Mouse (Mus musculus): ENCODE data around the gene Xpa. TPM values are rescaled to one million over a fixed set of nuclear protein-coding genes. Genes with fewer than 3 reads are reported as not detected.

Xpa gene
- polyA plus RNA-seq, 1 experiment from 2014 or later = 22.0 TPM

DNA sequence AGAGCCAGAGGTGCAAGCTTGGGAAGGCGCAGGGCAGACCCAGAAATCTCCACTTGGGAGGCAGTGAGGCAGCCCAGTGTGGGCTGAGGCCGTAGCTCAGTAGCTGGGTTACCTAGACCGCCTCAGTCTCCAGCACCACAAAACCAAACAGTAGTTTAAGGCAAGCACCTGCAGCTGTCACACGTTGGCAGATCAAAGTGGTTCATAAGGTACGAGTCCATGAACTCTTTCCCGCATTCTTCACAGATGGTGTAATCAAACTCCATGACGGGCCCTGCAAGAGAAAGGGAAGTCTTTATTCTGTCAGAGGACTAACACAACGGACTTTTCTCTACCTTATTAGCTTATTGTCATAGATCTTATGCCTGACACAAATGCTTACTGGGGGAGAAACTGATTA lies 10.7 kb downstream of the Xpa start:
- Histone ChIP-seq H3K4me1 (no peaks in the 10 kb centered on the region), H3K27me3 (no peaks in the 10 kb centered on the region), H3K9me3 (no peaks in the 10 kb centered on the region), H3K27ac (no peak overlapping the region), H3K4me2 (no peak overlapping the region), H3K4me3 (no peak overlapping the region), H3K36me3 (peaks cover 77% of the 10 kb centered on the region), H3K9ac (no peak overlapping the region)
- ATAC-seq (ENCODE audit: insufficient number of reproducible peaks, low FRiP score, low TSS enrichment, low read depth) = no peak
- 50% methylated on average over 8 of the region's 8 CpGs for WGBS

DNA sequence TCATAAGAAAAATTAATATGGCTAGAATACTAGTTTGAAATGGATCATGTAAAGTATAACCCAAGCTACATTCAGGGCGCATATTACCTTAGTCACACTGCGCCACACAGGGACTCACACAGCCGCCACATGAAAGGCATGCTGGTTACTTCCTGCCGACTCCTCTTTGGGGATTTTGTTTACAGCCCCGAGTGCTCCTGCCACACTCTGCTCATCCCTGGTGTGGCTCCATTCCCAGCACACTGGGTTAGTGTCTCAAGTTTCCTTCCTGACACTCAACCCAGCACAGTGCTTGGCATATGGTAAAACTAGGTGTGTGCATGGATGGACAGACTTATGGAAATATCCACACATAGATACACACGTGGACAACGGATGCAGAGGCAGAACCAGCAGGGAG lies 13.9 kb downstream of the Xpa start:
- 79% methylated on average over 7 of the region's 7 CpGs for WGBS

GRCm38 (mm10) chr4:46181168-46181567 lies 14.9 kb downstream of the Xpa start:
- Histone ChIP-seq H3K36me3 (peaks cover 80% of the 10 kb centered on the region), H3K4me1 (no peaks in the 10 kb centered on the region), H3K27ac (no peak overlapping the region), H3K27me3 (no peaks in the 10 kb centered on the region), H3K4me2 (no peak overlapping the region), H3K9me3 (no peaks in the 10 kb centered on the region), H3K4me3 (no peak overlapping the region), H3K9ac (no peak overlapping the region)
- ATAC-seq (ENCODE audit: insufficient number of reproducible peaks, low FRiP score, low TSS enrichment, low read depth) = no peak
- 28% methylated on average over 6 of the region's 6 CpGs for WGBS

More for the DNA sequence above, 13.9 kb downstream of the Xpa start:
- ATAC-seq (ENCODE audit: insufficient number of reproducible peaks, low FRiP score, low TSS enrichment, low read depth) = no peak
- H3K4me3 ChIP-seq = no peak overlapping the region
- H3K36me3 ChIP-seq = peaks cover 74% of the 10 kb centered on the region
- no peak overlapping the region for H3K27ac ChIP-seq
- no peak overlapping the region for H3K9ac ChIP-seq
- no peaks in the 10 kb centered on the region for H3K27me3 ChIP-seq
- H3K4me1 ChIP-seq = no peaks in the 10 kb centered on the region
- no peaks in the 10 kb centered on the region for H3K9me3 ChIP-seq
- no peak overlapping the region for H3K4me2 ChIP-seq

DNA sequence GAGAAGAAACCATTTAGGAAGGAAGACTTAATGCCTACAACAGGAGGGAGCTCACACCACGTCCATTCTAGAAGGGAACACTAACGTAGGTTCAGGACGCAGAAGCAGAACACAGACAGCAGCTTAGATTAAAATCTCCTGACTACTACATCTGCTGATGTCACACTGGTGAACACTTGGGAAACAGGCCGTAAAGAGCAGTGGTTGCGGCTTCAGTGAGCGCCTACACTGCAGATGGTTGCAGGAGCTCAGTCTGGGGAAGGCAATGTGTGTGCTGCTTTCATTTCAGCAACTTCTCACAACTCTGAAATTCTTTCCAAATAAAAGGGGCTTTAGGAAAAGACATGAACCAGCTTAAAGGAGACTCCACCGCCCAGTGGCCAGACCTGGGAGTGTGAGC lies 18.6 kb downstream of the Xpa start:
- Histone ChIP-seq H3K9ac (no peak overlapping the region), H3K4me1 (no peaks in the 10 kb centered on the region), H3K4me2 (no peak overlapping the region), H3K27ac (no peak overlapping the region), H3K27me3 (no peaks in the 10 kb centered on the region), H3K36me3 (peaks cover 84% of the 10 kb centered on the region), H3K9me3 (no peaks in the 10 kb centered on the region), H3K4me3 (no peak overlapping the region)
- ATAC-seq (ENCODE audit: insufficient number of reproducible peaks, low FRiP score, low TSS enrichment, low read depth) = no peak
- WGBS = 80% methylated on average over 7 of the region's 7 CpGs

DNA sequence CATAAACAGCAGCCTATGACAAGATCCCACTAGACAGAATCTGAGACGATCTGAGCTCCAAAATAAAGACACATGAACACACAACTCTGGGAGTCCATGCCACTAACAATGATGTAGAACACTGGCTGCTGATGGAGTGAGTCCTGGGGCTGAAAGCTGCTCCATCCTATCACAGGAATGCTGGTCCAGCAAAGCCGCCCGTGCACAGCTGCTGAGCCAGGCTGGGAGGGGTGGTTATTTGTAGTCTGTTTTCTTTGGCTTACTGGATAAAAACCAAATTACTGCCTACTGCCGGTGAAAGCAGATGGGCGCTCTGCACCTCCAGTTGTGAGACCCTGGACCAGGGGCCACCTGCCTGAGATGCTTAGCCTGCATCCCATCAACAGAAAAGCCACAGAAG lies 19.1 kb downstream of the Xpa start:
- no peak for ATAC-seq (ENCODE audit: insufficient number of reproducible peaks, low FRiP score, low TSS enrichment, low read depth)
- Histone ChIP-seq H3K4me2 (no peak overlapping the region), H3K4me3 (no peak overlapping the region), H3K27me3 (no peaks in the 10 kb centered on the region), H3K4me1 (no peaks in the 10 kb centered on the region), H3K9ac (no peak overlapping the region), H3K9me3 (no peaks in the 10 kb centered on the region), H3K36me3 (peaks cover 84% of the 10 kb centered on the region), H3K27ac (no peak overlapping the region)
- 73% methylated on average over 5 of the region's 5 CpGs for WGBS

- ATAC-seq (ENCODE audit: insufficient number of reproducible peaks, low FRiP score, low TSS enrichment, low read depth) = no peak
- Histone ChIP-seq H3K27me3 (no peaks in the 10 kb centered on the region), H3K4me1 (no peaks in the 10 kb centered on the region), H3K9ac (no peak overlapping the region), H3K36me3 (peaks cover 84% of the 10 kb centered on the region), H3K9me3 (no peaks in the 10 kb centered on the region), H3K4me3 (no peak overlapping the region), H3K4me2 (no peak overlapping the region), H3K27ac (no peak overlapping the region)
- WGBS = 74% methylated on average over 4 of the region's 4 CpGs
Measured at GRCm38 (mm10) chr4:46176313-46176712, 19.8 kb downstream of the Xpa start.

DNA sequence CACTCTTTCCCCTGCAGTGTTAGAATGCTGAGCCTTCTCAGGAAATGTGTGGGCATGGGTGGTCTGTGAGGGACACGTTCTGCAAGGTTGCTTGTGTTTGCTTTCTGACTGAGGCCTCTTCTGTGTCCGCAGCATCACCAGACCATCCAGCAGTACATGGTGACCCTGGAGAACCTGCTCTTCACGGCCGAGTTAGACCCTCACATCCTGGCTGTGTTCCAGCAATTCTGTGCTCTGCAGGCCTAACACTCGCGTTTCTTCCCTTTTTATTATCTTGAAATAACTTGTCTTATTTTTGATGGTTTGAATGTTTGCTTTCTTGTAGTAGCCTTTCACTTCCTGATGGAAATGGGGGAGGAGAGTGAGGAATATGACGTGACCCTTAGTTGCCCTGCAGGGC lies 24.4 kb downstream of the Xpa start:
- whole genome bisulfite sequencing = 80% methylated on average over 7 of the region's 7 CpGs
- ATAC-seq (ENCODE audit: insufficient number of reproducible peaks, low FRiP score, low TSS enrichment, low read depth) = no peak
- no peaks in the 10 kb centered on the region for H3K27me3 ChIP-seq

DNA sequence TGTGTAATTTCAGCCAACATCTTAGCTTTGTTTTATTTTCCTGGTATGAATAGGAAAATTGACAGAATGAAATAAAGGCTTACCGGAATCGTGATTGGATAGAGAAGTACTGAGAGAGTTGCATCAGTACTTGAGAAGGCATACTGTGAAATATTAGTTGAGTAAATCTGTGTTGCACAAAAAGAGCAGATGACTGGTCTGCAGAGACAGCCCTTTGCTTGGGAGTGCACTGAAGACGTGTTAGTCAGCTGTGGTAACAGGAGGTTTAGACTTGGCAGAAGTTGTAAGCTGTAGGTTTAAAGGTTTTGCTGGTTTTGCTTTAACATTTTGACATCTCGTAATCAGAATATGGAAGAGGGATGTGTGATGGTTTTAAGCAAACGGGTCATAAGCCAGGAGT lies 30.3 kb downstream of the Xpa start:
- Histone ChIP-seq H3K4me3 (no peak overlapping the region), H3K36me3 (peaks cover 91% of the 10 kb centered on the region), H3K4me1 (no peaks in the 10 kb centered on the region), H3K27ac (no peak overlapping the region), H3K9me3 (no peaks in the 10 kb centered on the region), H3K27me3 (no peaks in the 10 kb centered on the region), H3K9ac (no peak overlapping the region), H3K4me2 (no peak overlapping the region)
- WGBS = 91% methylated on average over 5 of the region's 5 CpGs
- no peak for ATAC-seq (ENCODE audit: insufficient number of reproducible peaks, low FRiP score, low TSS enrichment, low read depth)

More for the DNA sequence above, 24.4 kb downstream of the Xpa start:
- Histone ChIP-seq H3K36me3 (peaks cover 90% of the 10 kb centered on the region), H3K9me3 (no peaks in the 10 kb centered on the region), H3K4me2 (no peak overlapping the region), H3K4me1 (no peaks in the 10 kb centered on the region), H3K4me3 (no peak overlapping the region), H3K9ac (no peak overlapping the region), H3K27ac (no peak overlapping the region)

DNA sequence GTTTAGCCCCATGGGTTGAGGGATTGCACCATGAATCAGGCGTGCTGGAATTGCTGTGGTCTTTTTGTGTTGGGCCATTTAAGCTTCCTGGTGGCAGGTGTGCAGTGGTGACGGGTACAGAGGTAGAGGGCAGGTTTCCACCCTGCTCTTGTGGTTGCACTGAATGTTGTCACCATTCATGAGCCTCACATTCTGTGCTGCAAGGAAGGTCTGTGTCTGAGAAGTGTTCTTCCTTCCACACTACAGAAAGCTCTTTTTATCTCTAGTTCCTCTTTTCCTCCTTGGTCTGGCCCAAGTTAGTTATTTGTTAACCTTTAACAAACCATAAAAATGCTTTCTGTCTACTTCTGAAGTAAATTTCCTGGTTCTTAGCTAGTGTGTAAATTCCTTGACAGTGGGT lies 32.1 kb downstream of the Xpa start:
- peaks cover 85% of the 10 kb centered on the region for H3K36me3 ChIP-seq
- 84% methylated on average over 2 of the region's 2 CpGs for WGBS
- ATAC-seq (ENCODE audit: insufficient number of reproducible peaks, low FRiP score, low TSS enrichment, low read depth) = no peak
- H3K9me3 ChIP-seq = no peaks in the 10 kb centered on the region
- no peak overlapping the region for H3K9ac ChIP-seq
- H3K4me2 ChIP-seq = no peak overlapping the region
- H3K4me3 ChIP-seq = no peak overlapping the region
- no peaks in the 10 kb centered on the region for H3K27me3 ChIP-seq
- H3K27ac ChIP-seq = no peak overlapping the region
- H3K4me1 ChIP-seq = no peaks in the 10 kb centered on the region

DNA sequence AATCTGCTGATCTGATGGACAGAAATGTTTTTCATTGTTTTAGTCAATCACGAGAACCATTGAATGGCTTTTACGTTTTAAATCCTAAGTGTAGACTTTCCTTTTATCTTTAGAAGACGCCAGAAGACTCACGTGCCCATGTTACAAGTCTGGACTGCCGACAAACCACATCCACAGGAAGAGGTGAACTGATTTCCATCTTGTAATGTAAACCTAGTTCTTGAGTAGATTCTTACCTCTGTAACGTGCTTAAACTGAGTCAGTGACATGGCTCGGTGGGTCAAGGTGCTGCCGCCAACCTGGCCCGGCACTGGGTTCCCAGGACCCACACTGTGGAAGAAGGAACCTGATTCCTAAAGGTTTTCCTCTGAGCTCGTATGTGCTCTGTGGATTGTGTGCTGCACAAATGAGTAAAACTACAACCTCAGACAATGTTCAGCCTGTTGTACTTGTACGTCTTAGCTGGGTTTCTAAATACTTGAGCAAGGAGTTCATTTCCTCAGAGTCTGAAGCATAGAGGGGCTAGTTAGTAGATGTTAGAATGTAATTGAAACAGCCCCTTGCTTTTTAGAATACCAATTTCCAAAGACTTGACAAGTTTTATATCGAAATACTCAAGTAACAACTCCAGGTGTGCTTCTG lies 44.1 kb downstream of the Xpa start:
- H3K27ac ChIP-seq = no peak overlapping the region
- H3K4me1 ChIP-seq = no peaks in the 10 kb centered on the region
- peaks cover 71% of the 10 kb centered on the region for H3K36me3 ChIP-seq
- H3K27me3 ChIP-seq = no peaks in the 10 kb centered on the region
- H3K4me3 ChIP-seq = no peak overlapping the region
- H3K4me2 ChIP-seq = no peak overlapping the region
- ATAC-seq (ENCODE audit: insufficient number of reproducible peaks, low FRiP score, low TSS enrichment, low read depth) = no peak
- 94% methylated on average over 12 of the region's 12 CpGs for WGBS
- no peaks in the 10 kb centered on the region for H3K9me3 ChIP-seq
- H3K9ac ChIP-seq = no peak overlapping the region

DNA sequence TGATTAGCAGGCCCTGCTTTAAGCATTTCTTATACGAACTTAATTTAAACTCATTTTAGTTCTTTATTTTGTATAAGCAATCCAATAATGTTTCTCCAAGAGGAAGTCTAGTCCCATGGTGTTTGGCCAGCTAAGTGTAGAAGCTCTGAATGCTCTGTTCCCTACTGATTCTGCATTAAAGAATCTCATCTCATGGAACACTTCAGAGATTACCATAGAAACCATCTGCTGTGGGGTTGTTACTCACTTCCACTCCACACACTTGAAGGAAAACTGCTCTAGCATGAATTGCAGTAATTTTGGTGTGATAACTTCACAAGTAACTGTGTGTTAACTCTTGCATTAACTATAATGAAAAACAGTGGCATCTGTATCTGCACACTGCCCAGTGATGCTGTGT lies 49.2 kb downstream of the Xpa start:
- Histone ChIP-seq H3K9ac (no peak overlapping the region), H3K9me3 (no peaks in the 10 kb centered on the region), H3K36me3 (peaks cover 33% of the 10 kb centered on the region), H3K4me2 (no peak overlapping the region), H3K4me3 (no peak overlapping the region), H3K4me1 (no peaks in the 10 kb centered on the region), H3K27me3 (no peaks in the 10 kb centered on the region), H3K27ac (no peak overlapping the region)
- ATAC-seq (ENCODE audit: insufficient number of reproducible peaks, low FRiP score, low TSS enrichment, low read depth) = no peak
- WGBS = 100% methylated on average over 1 of the region's 1 CpGs

DNA sequence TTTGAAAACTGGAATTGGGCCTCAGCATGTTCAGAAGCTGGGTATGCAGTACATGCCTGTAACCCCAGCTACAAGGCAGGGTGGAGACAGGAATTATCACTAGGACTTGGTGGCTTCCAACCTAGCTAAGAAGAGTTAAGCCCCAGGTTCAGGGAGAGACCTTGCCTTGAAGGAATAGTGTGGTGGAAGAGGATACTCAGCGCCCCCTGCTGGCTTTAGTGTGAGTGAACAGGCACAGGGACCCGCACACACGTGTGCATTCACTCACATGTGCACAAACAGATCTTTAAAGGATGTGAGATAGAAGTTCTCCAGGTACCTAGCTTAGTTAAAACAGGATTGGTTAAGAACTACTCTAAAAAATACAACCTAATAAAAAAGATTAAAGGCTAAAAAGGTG lies 51.8 kb downstream of the Xpa start:
- WGBS = 71% methylated on average over 3 of the region's 3 CpGs
- Histone ChIP-seq H3K9me3 (no peaks in the 10 kb centered on the region), H3K27me3 (no peaks in the 10 kb centered on the region), H3K4me3 (no peak overlapping the region), H3K27ac (no peak overlapping the region), H3K4me2 (no peak overlapping the region), H3K4me1 (peaks cover 13% of the 10 kb centered on the region), H3K36me3 (peaks cover 17% of the 10 kb centered on the region), H3K9ac (no peak overlapping the region)
- no peak for ATAC-seq (ENCODE audit: insufficient number of reproducible peaks, low FRiP score, low TSS enrichment, low read depth)
